Mouse (Mus musculus) lung, adult 2 months (tissue): Measurements from ENCODE around the gene Lrrc23.

Source experiments
- CTCF ChIP-seq: fragments of 200-500 bp; IDR thresholded peaks from 2 replicates; pipeline ENCODE4 v1.5.1; 2011; ENCODE audit warnings: mild to moderate bottlenecking, low read length, control low read depth; ENCODE audit not compliant: insufficient read depth
- POLR2A ChIP-seq: fragments of 200-500 bp; IDR thresholded peaks from 2 replicates; pipeline ENCODE4 v1.6.1; 2011; ENCODE audit warnings: low read depth, mild to moderate bottlenecking, control low read depth, low read length, borderline replicate concordance; ENCODE audit errors: extremely low read depth

DNA sequence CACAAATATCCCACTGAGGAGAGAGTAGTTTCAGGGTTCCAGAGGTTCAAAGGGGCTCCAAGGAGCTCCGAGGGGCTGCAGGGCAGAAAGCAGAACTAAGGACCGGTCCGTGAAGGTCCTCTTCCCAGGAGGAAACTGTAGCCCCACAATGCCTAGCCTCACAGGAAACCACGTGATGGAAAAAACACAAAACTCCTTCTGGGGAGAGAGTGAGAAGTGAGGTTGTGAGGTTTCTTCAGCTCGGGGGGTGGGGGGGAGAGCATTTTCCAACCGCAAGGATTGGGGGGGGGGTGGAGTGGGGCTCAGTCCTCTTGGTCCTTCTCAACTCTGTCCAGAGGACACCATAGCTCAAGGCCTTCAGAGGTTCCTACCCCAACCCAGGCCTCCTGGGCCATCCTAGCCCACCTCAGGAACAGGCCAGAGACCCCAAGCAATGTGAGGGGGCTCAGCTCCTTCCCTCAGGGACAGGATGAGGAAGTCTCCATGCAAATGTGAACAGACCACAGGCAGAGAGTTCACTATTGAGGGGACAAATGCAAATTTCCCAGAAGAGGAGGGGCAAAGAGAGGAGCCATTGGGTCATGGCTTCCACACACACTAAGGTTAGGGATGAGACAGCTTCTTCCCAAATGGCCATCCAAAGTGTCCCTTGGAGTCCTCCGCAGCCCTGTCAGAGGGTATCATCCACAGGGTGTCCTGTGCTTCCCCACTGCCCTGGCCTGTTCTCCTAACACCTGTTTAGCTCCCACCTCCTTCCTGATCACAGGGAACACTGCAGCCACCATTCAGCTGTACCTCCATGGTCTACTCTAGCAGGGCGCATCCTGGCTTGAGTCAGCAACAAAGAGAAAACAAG, 49.4 kb downstream of the Lrrc23 start:
- no peak for TF ChIP-seq CTCF
- TF ChIP-seq POLR2A = no peak
